Mouse (Mus musculus) hindbrain, postnatal 0 days (tissue): ENCODE results near the gene Iqcd. TPM values are rescaled to one million over a fixed set of nuclear protein-coding genes. Genes with fewer than 3 reads are reported as not detected.

ENCODE experiments used
- ATAC-seq: fragments of 200-750 bp; cut with Nextera tagmentation; 2 replicates; pipeline ENCODE4 v1.8.0; 2017; ENCODE audit warnings: mild to moderate bottlenecking, moderate TSS enrichment, moderate library complexity
- DNase-seq: peaks from one replicate; pipeline ENCODE4 v3.0.0-alpha.2; 2015; ENCODE audit warnings: low spot score
- H3K27ac ChIP-seq: fragments of 300-500 bp; sonication (generic); 2 replicates; pipeline ENCODE4 v1.5.1; 2014; ENCODE audit warnings: mild to moderate bottlenecking
- H3K27me3 ChIP-seq: fragments of 300-500 bp; sonication (generic); 2 replicates; pipeline ENCODE4 v1.6.1; 2014; ENCODE audit warnings: low read length, mixed read lengths; ENCODE audit not compliant: insufficient read depth
- H3K36me3 ChIP-seq: fragments of 300-500 bp; sonication (generic); 2 replicates; pipeline ENCODE4 v1.6.1; 2014; ENCODE audit warnings: low read length, mixed read lengths; ENCODE audit not compliant: insufficient read depth
- H3K4me1 ChIP-seq: fragments of 300-500 bp; sonication (generic); 2 replicates; pipeline ENCODE4 v1.6.1; 2014; ENCODE audit warnings: antibody characterized with exemption, low read length, mixed read lengths; ENCODE audit not compliant: insufficient read depth
- H3K4me2 ChIP-seq: fragments of 300-500 bp; sonication (generic); 2 replicates; pipeline ENCODE4 v1.6.1; 2014; ENCODE audit warnings: low read depth, mild to moderate bottlenecking, low read length, moderate library complexity, mixed read lengths
- H3K4me3 ChIP-seq: fragments of 300-500 bp; sonication (generic); 2 replicates; pipeline ENCODE4 v1.5.1; 2014; ENCODE audit warnings: low read length
- H3K9ac ChIP-seq: fragments of 300-500 bp; sonication (generic); replicated peaks from 2 replicates; pipeline ENCODE4 v1.6.1; 2014; ENCODE audit warnings: mild to moderate bottlenecking, low read length, moderate library complexity, mixed read lengths
- H3K9me3 ChIP-seq: fragments of 300-500 bp; sonication (generic); 2 replicates; pipeline ENCODE4 v1.6.1; 2016; ENCODE audit warnings: low read length, mixed read lengths
- CTCF ChIP-seq: IDR thresholded peaks from 2 replicates; pipeline ENCODE4 v1.5.1; 2016; ENCODE audit warnings: antibody characterized with exemption, control low read depth, low read depth
- WGBS: fragments of 180-500 bp; shearing (Covaris S2); extraction: QIAGEN DNeasy Blood & Tissue Kit; methylation state at CpG from one replicate; pipeline ENCODE4 v1.1.7; 2014; 5-methylcytosine and 5-hydroxymethylcytosine counted together
- polyA plus RNA-seq: library from polyadenylated mRNA; unstranded; fragments of >200 nt; fragmentation: Nextera tagmentation; extraction: Ambion mirVana; gene quantifications from 2 replicates; pipeline ENCODE4 v1.2.1, GENCODE M21; 2015
- total RNA-seq: library from RNA; depleted of rRNA; stranded (reverse); fragments of >200 nt; gene quantifications from 2 replicates; pipeline ENCODE4 v1.2.3, GENCODE M21; 2014

Gene Iqcd
- total and polyA plus RNA-seq, 2 experiments from 2014 or later, result 0.63 to 2.0 TPM

- peak overlapping the region; percentile 31; the same call in 1 of the 2 replicates for H3K9ac ChIP-seq
- H3K36me3 ChIP-seq, result no peaks in the 10 kb centered on the region
- H3K9me3 ChIP-seq, result no peaks in the 10 kb centered on the region
- 30% methylated on average over 9 of the region's 9 CpGs for WGBS
- ATAC-seq (no peak), DNase-seq (peak; percentile 48)
- H3K27ac ChIP-seq, result peak overlapping the region; percentile 82
- peaks cover 63% of the 10 kb centered on the region for H3K4me1 ChIP-seq
- H3K4me3 ChIP-seq, result no peak overlapping the region
- no peak overlapping the region for H3K4me2 ChIP-seq
- no peaks in the 10 kb centered on the region for H3K27me3 ChIP-seq
- TF ChIP-seq CTCF, result no peak
Observed at GRCm38 (mm10) chr5:120566681-120567252, 22.0 kb upstream of the Iqcd start.

DNA sequence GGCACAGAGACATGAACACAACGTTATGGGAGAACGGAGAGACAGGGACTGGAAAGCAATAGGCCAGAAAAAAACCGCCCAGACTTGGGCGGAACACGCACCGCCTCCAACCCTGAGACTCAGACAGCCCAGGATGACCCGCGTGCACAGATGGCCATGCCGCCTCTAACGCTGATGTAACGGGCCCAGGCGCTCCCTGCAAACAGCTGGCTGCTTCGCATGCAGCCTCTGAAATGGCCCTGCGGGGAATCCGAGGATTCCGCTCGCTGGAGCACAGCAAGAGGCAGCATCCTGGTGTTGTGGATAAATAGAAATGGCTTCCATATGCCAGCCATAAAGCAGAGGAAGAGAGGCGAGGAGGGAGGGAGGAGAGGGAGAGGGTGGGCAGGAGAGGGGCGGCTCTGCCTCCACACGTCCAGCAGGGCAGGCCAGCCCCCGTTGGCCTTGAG lies 21.5 kb upstream of the Iqcd start:
- H3K27me3 ChIP-seq, result no peaks in the 10 kb centered on the region
- TF ChIP-seq CTCF, result 0 out of 2 replicates have a peak, but pooled peaks have one; percentile 22
- H3K9me3 ChIP-seq, result no peaks in the 10 kb centered on the region
- peak overlapping the region; percentile 31 for H3K9ac ChIP-seq
- no peaks in the 10 kb centered on the region for H3K36me3 ChIP-seq
- peak overlapping the region; percentile 20; the same call in 1 of the 2 replicates for H3K4me2 ChIP-seq
- H3K4me3 ChIP-seq, result no peak overlapping the region
- H3K4me1 ChIP-seq, result peaks cover 63% of the 10 kb centered on the region
- ATAC-seq (peak; percentile 34), DNase-seq (peak; percentile 81)
- peak overlapping the region; percentile 82 for H3K27ac ChIP-seq
- 9% methylated on average over 20 of the region's 21 CpGs for WGBS

DNA sequence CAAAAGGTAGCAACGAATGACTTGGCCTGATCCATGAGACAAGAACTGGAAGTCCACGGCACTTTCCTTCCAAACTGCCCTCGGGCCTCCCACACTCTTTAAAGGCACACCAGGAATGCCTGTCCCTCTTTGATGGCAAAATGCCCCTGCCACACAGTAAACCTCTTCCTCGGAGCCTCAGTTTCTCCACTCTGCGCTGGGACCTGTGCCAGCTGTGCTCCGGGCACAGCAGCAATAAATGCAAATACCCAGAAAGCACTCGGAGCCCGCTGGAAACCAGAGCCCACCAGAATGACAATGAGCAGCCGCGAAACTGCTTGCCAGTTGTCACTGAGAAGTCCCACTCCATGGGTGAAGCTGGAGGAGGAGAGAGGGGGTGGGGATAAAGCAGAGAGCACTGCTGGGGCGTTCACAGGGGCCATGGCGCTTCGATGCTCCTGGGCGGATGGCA lies 21.0 kb upstream of the Iqcd start:
- 18% methylated on average over 14 of the region's 14 CpGs for WGBS
- TF ChIP-seq CTCF, result no peak
- H3K9me3 ChIP-seq, result no peaks in the 10 kb centered on the region
- H3K4me3 ChIP-seq, result no peak overlapping the region
- DNase-seq, result peak; percentile 73
- peak overlapping the region; percentile 82 for H3K27ac ChIP-seq
- H3K4me2 ChIP-seq, result peak overlapping the region; percentile 20
- H3K4me1 ChIP-seq, result peaks cover 63% of the 10 kb centered on the region
- H3K27me3 ChIP-seq, result no peaks in the 10 kb centered on the region
- H3K9ac ChIP-seq, result peak overlapping the region; percentile 31; the same call in 1 of the 2 replicates
- ATAC-seq, result peak; percentile 43; the same call in 1 of the 2 replicates
- no peaks in the 10 kb centered on the region for H3K36me3 ChIP-seq

- 0 out of 2 replicates have a peak, but pooled peaks have one; percentile 10 for TF ChIP-seq CTCF
- H3K9ac ChIP-seq, result peak overlapping the region; percentile 31; the same call in 1 of the 2 replicates
- peaks cover 63% of the 10 kb centered on the region for H3K4me1 ChIP-seq
- H3K27me3 ChIP-seq, result no peaks in the 10 kb centered on the region
- ATAC-seq (peak; percentile 64), DNase-seq (peak; percentile 80)
- H3K36me3 ChIP-seq, result no peaks in the 10 kb centered on the region
- peak overlapping the region; percentile 82 for H3K27ac ChIP-seq
- WGBS, result 25% methylated on average over 9 of the region's 9 CpGs
- no peaks in the 10 kb centered on the region for H3K9me3 ChIP-seq
- peak overlapping the region; percentile 20 for H3K4me2 ChIP-seq
- H3K4me3 ChIP-seq, result no peak overlapping the region
Observed at GRCm38 (mm10) chr5:120568336-120568768, 20.5 kb upstream of the Iqcd start.

- 77% methylated on average over 4 of the region's 4 CpGs for WGBS
- DNase-seq (no peak), ATAC-seq (no peak)
- Histone ChIP-seq H3K27ac (peak overlapping the region; percentile 82), H3K9ac (no peak overlapping the region), H3K4me1 (peaks cover 63% of the 10 kb centered on the region), H3K4me3 (no peak overlapping the region), H3K9me3 (no peaks in the 10 kb centered on the region), H3K27me3 (no peaks in the 10 kb centered on the region), H3K4me2 (no peak overlapping the region), H3K36me3 (no peaks in the 10 kb centered on the region)
- no peak for TF ChIP-seq CTCF
Observed at GRCm38 (mm10) chr5:120568964-120569363, 19.9 kb upstream of the Iqcd start.

- peaks cover 66% of the 10 kb centered on the region for H3K4me1 ChIP-seq
- no peaks in the 10 kb centered on the region for H3K27me3 ChIP-seq
- H3K27ac ChIP-seq, result 0 out of 2 replicates have a peak overlapping the region, but pooled peaks have one; percentile 72
- H3K4me3 ChIP-seq, result no peak overlapping the region
- no peak overlapping the region for H3K4me2 ChIP-seq
- ATAC-seq (no peak), DNase-seq (no peak)
- no peak overlapping the region for H3K9ac ChIP-seq
- H3K36me3 ChIP-seq, result no peaks in the 10 kb centered on the region
- 78% methylated on average over 3 of the region's 3 CpGs for WGBS
- no peak for TF ChIP-seq CTCF
- H3K9me3 ChIP-seq, result no peaks in the 10 kb centered on the region
Observed at GRCm38 (mm10) chr5:120569791-120570190, 19.0 kb upstream of the Iqcd start.

GRCm38 (mm10) chr5:120570289-120570897 lies 18.4 kb upstream of the Iqcd start:
- 59% methylated on average over 11 of the region's 11 CpGs for WGBS
- Histone ChIP-seq H3K36me3 (no peaks in the 10 kb centered on the region), H3K4me3 (no peak overlapping the region), H3K27ac (peak overlapping the region; percentile 72), H3K9me3 (no peaks in the 10 kb centered on the region), H3K4me1 (peaks cover 62% of the 10 kb centered on the region), H3K9ac (no peak overlapping the region), H3K4me2 (no peak overlapping the region), H3K27me3 (no peaks in the 10 kb centered on the region)
- ATAC-seq (no peak), DNase-seq (peak; percentile 26)
- TF ChIP-seq CTCF, result no peak
